10 mouse cellular contexts compared by ENCODE assay signal in genomic region chr1:30416582-30416981, GRCm38 (mm10).
"Had no signal": no experiment of that assay in that cellular context is flagged by ENCODE, and none has a peak within 500 bp of the region (broad histone marks: within the 10 kb centered on the region; RNA-seq: fewer than 3 reads in every experiment).

No protein-coding gene starts in this region.

- H3K4me1 ChIP-seq: intestine, embryonic 15.5 days; limb, embryonic 13.5 days had no signal

- ATAC-seq: intestine, embryonic 15.5 days; midbrain, embryonic 13.5 days had no signal

- DNase-seq: kidney, adult 18-20 months; kidney, postnatal 10 days; kidney, postnatal 4 days; lung, adult 18-20 months; lung, postnatal 36 days; thymus, postnatal 4 days had no signal

- H3K27ac ChIP-seq: intestine, embryonic 15.5 days; limb, embryonic 13.5 days; liver, embryonic 14.5 days; midbrain, embryonic 13.5 days had no signal

- H3K4me3 ChIP-seq: intestine, embryonic 15.5 days; limb, embryonic 13.5 days; midbrain, embryonic 13.5 days had no signal
